Mouse (Mus musculus): ENCODE measurements around the gene Tle4.

Tle4 gene

GRCm38 (mm10) chr19:14532861-14533260 lies 65.0 kb downstream of the Tle4 start:
- no peak for DNase-seq (ENCODE audit: low read depth, low spot score)

GRCm38 (mm10) chr19:14520098-14520802 lies 77.6 kb downstream of the Tle4 start:
- DNase-seq (ENCODE audit: low read depth, low spot score): no peak

- no peak for DNase-seq (ENCODE audit: low read depth, low spot score)
Observed at GRCm38 (mm10) chr19:14519186-14519585, 78.7 kb downstream of the Tle4 start.

- no peak for DNase-seq (ENCODE audit: low read depth, low spot score)
Observed at GRCm38 (mm10) chr19:14518438-14519044, 79.3 kb downstream of the Tle4 start.

- DNase-seq (ENCODE audit: low read depth, low spot score): no peak
Observed at GRCm38 (mm10) chr19:14516420-14516819, 81.4 kb downstream of the Tle4 start.

GRCm38 (mm10) chr19:14508819-14509218 lies 89.0 kb downstream of the Tle4 start:
- peak; percentile 72 for DNase-seq (ENCODE audit: low read depth, low spot score)

GRCm38 (mm10) chr19:14507911-14508310 lies 89.9 kb downstream of the Tle4 start:
- no peak for DNase-seq (ENCODE audit: low read depth, low spot score)

- DNase-seq (ENCODE audit: low read depth, low spot score): no peak
Observed at GRCm38 (mm10) chr19:14506875-14507670, 90.8 kb downstream of the Tle4 start.

GRCm38 (mm10) chr19:14505885-14506548 lies 91.8 kb downstream of the Tle4 start:
- no peak for DNase-seq (ENCODE audit: low read depth, low spot score)

- DNase-seq (ENCODE audit: low read depth, low spot score): no peak
Observed at GRCm38 (mm10) chr19:14505401-14505800, 92.5 kb downstream of the Tle4 start.

GRCm38 (mm10) chr19:14503862-14504261 lies 94.0 kb downstream of the Tle4 start:
- DNase-seq (ENCODE audit: low read depth, low spot score): no peak

- DNase-seq (ENCODE audit: low read depth, low spot score): no peak
Observed at GRCm38 (mm10) chr19:14502234-14502633, 95.6 kb downstream of the Tle4 start.

- DNase-seq (ENCODE audit: low read depth, low spot score): no peak
Observed at GRCm38 (mm10) chr19:14499835-14500425, 97.9 kb downstream of the Tle4 start.

- DNase-seq (ENCODE audit: low read depth, low spot score): no peak
Observed at GRCm38 (mm10) chr19:14493047-14493446, 104.8 kb downstream of the Tle4 start.

GRCm38 (mm10) chr19:14487180-14487579 lies 110.7 kb downstream of the Tle4 start:
- DNase-seq (ENCODE audit: low read depth, low spot score): no peak

GRCm38 (mm10) chr19:14485176-14485575 lies 112.7 kb downstream of the Tle4 start:
- DNase-seq (ENCODE audit: low read depth, low spot score): no peak

- no peak for DNase-seq (ENCODE audit: low read depth, low spot score)
Observed at GRCm38 (mm10) chr19:14482562-14483138, 115.2 kb downstream of the Tle4 start.

GRCm38 (mm10) chr19:14481796-14482561 lies 115.9 kb downstream of the Tle4 start:
- no peak for DNase-seq (ENCODE audit: low read depth, low spot score)

GRCm38 (mm10) chr19:14479711-14480110 lies 118.1 kb downstream of the Tle4 start:
- no peak for DNase-seq (ENCODE audit: low read depth, low spot score)

GRCm38 (mm10) chr19:14469325-14469724 lies 128.5 kb downstream of the Tle4 start:
- no peak for DNase-seq (ENCODE audit: low read depth, low spot score)
